Mouse (Mus musculus) G1E (cell line): ENCODE measurements around the gene Slc5a3. TPM values are rescaled to one million over a fixed set of nuclear protein-coding genes. Genes with fewer than 3 reads are reported as not detected.

ENCODE experiments used
- ATAC-seq: 2 replicates; pipeline ENCODE4 v1.8.0; 2016; ENCODE audit warnings: mild to moderate bottlenecking; ENCODE audit not compliant: insufficient number of reproducible peaks, poor library complexity, low FRiP score, severe bottlenecking; ENCODE audit errors: extremely low read depth
- DNase-seq: peaks from one replicate; pipeline ENCODE4 v3.0.0; 2012; ENCODE audit warnings: low spot score
- H3K27me3 ChIP-seq: 2 replicates; pipeline ENCODE4 v1.6.1; 2012; ENCODE audit warnings: mild to moderate bottlenecking, low read length, inconsistent platforms; ENCODE audit not compliant: insufficient read depth
- H3K36me3 ChIP-seq: replicated peaks from 2 replicates; pipeline ENCODE3; 2012; ENCODE audit warnings: mild to moderate bottlenecking, inconsistent platforms
- H3K4me1 ChIP-seq: 2 replicates; pipeline ENCODE4 v1.6.1; 2012; ENCODE audit warnings: low read depth, low read length, inconsistent platforms, mixed read lengths; ENCODE audit not compliant: insufficient read depth
- H3K4me3 ChIP-seq: 2 replicates; pipeline ENCODE4 v1.5.1; 2012; ENCODE audit warnings: low read depth, mild to moderate bottlenecking, inconsistent platforms, low read length, moderate library complexity, mixed read lengths
- H3K9me3 ChIP-seq: replicated peaks from 2 replicates; pipeline ENCODE4 v1.6.1; 2012; ENCODE audit warnings: inconsistent platforms
- CTCF ChIP-seq: IDR thresholded peaks from 2 replicates; pipeline ENCODE4 v1.5.1; 2012; ENCODE audit warnings: low read depth, low read length, inconsistent platforms, mixed read lengths
- GATA1 ChIP-seq: IDR thresholded peaks from 2 replicates; pipeline ENCODE4 v1.6.1; 2012; ENCODE audit warnings: borderline replicate concordance, low read length, inconsistent platforms, mixed read lengths
- GATA2 ChIP-seq: IDR thresholded peaks from 2 replicates; pipeline ENCODE4 v1.6.1; 2012; ENCODE audit warnings: low read depth, low read length, inconsistent platforms, borderline replicate concordance
- POLR2AphosphoS5 ChIP-seq: IDR thresholded peaks from 2 replicates; pipeline ENCODE4 v1.6.1; 2012; ENCODE audit warnings: low read depth, low read length, inconsistent platforms; ENCODE audit not compliant: insufficient replicate concordance
- TAL1 ChIP-seq: conservative IDR thresholded peaks from 2 replicates; pipeline ENCODE4 v1.6.1; 2012; ENCODE audit warnings: low read depth, low read length, inconsistent platforms, mixed read lengths
- polyA plus RNA-seq: library from polyadenylated mRNA; stranded (reverse); fragments of >175 nt; gene quantifications from 2 replicates; pipeline ENCODE4 v1.2.3, GENCODE M21; 2012
- total RNA-seq, 2 experiments: library from RNA; stranded (forward) in 1 of 2; stranded (reverse) in 1 of 2; fragments of 200-1000 nt in 1 of 2; fragments of >200 nt in 1 of 2; fragmentation: Nextera tagmentation in 1 of 2; gene quantifications; 2 replicates each; pipeline ENCODE4 v1.2.3; 2014 to 2017

The Slc5a3 gene
- total and polyA plus RNA-seq, 3 experiments, result 0.09 to 3.6 (median 3.1) TPM

DNA sequence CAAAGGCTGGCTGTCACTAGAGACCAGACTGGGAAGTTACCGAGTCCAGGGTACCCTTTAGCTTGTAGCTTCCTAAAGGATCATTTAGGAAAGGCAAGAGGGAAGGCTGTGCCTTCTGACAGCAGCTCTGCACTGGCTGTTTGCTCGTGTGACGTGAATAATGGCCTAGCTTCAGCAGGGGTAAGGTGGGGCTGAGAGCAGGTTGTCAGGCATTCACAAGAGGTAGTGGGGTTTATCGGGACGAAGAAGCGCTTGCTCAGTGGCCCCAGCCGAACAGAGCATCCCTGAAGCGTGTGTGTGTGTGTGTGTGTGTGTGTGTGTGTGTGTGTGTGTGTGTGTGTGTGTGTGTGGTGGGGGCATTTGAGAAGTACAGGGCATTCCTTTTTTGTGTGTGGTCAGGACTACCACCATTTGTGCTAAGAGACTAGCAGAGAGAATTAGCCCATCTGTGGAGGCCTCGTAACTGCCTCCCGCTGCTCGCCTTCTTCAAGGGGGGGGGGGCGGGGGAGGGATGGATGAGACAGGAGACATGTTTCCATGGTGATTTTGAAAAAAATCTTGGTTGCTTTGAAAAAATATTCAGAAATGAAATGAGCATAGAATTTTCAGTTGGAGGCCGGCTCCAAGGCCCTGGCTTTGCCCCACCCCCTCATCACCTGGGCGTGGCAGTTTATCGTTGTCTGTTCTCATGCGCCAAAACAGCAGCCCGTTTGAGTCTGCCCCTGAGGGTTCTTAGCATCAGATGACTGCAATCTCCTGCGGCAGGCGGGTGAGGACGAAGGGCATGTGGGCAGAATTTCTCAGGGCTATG is 57.7 kb downstream of the Slc5a3 start:
- no peak for ATAC-seq

DNA sequence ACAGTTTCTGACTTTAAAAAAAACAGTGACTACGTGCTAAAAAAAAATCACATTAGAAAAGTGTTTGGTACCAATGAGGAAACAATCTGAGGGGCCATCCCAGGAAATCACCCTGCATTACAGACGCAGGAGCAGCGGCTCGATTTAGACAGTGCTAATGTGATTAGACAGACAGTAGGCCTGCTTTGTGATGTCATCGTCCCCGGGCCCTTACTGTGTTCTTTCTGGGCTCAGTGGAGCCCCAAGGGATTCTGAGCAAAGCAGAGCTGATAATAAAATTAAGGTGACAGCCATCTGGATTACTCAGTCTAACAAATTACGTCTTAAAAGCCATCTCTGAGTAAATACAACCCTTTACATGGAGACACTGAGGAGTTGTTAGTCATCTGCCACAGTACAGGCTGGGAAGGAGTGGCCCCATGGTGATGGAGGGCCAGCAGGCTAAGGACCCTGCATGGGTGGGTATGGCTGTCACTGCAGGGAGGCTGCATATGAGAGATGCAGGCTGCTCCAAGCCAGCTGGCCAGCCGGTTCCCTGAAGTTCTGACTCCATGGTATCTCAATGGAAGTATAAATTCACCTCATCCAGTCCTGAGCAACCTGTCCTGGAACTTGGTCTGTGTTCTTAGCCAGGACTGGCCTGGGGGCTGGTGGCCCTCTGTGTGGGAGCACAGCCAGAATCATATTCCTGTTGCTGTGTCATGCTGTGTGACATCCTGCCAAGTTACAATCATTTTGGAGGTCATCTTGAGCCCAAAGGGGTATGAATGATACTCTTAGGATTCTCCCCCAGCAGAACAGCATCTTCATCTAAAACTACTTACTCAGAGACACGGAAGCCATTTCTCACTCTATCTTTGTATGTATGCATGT is 59.5 kb downstream of the Slc5a3 start:
- TF ChIP-seq GATA2 (no peak), POLR2AphosphoS5 (no peak), TAL1 (no peak), GATA1 (no peak), CTCF (no peak)
- Histone ChIP-seq H3K4me3 (no peak overlapping the region), H3K27me3 (no peaks in the 10 kb centered on the region), H3K4me1 (peaks cover 5% of the 10 kb centered on the region), H3K9me3 (no peaks in the 10 kb centered on the region), H3K36me3 (peaks cover 12% of the 10 kb centered on the region)
- ATAC-seq (no peak), DNase-seq (no peak)

More for the DNA sequence above, 57.7 kb downstream of the Slc5a3 start:
- Histone ChIP-seq H3K36me3 (peaks cover 28% of the 10 kb centered on the region), H3K4me1 (peaks cover 5% of the 10 kb centered on the region), H3K9me3 (no peaks in the 10 kb centered on the region), H3K4me3 (no peak overlapping the region; the same call in 1 of the 2 replicates), H3K27me3 (no peaks in the 10 kb centered on the region)
- no peak for DNase-seq
- TF ChIP-seq CTCF (no peak), GATA1 (no peak), GATA2 (no peak), POLR2AphosphoS5 (no peak), TAL1 (no peak)

- Histone ChIP-seq H3K4me1 (peaks cover 5% of the 10 kb centered on the region), H3K9me3 (no peaks in the 10 kb centered on the region), H3K4me3 (no peak overlapping the region), H3K27me3 (peaks cover 3% of the 10 kb centered on the region; the same call in 1 of the 2 replicates), H3K36me3 (peaks cover under 1% of the 10 kb centered on the region)
- TF ChIP-seq GATA2 (no peak), GATA1 (no peak), TAL1 (no peak), CTCF (no peak), POLR2AphosphoS5 (no peak)
- DNase-seq (no peak), ATAC-seq (no peak)
These were observed 60.9 kb downstream of the Slc5a3 start for GRCm38 (mm10) chr16:92119013-92119515.

DNA sequence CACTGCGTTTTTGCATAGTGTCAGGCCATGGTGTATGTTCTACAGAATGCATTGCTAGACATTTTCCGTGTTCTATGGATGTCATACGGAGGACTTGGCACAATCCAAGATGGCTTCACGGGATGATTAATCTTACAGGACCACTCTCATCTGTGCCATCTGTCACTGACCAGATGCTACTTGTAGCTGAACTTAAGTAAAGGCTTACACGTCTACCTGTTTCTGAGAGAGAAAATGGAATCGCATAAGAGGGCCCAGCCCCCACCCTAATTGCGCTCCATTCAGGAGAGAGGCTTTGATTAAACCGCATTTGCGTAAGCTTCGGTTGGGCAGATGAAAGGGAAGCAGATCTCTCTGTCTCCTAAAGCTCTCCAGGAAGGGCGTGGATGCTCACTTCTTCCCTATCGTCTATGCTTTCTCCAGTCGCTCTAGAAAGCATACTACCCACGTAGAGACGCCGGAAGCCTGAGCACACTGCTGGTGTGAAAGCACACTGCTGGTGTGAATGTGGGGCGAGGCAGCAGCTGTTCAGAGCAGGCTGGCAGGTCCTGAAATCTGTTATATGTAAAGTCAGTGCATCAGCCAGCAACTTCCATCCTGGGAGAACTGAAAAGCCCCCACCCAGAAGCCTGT is 62.9 kb downstream of the Slc5a3 start:
- no peak for TF ChIP-seq POLR2AphosphoS5
- no peak for TF ChIP-seq GATA2
- no peak for TF ChIP-seq CTCF
- no peak for TF ChIP-seq GATA1
- no peak for TF ChIP-seq TAL1
- H3K27me3 ChIP-seq, result peaks cover 6% of the 10 kb centered on the region; the same call in 1 of the 2 replicates
- DNase-seq, result no peak
- no peaks in the 10 kb centered on the region for H3K36me3 ChIP-seq
- H3K9me3 ChIP-seq, result 0 out of 2 replicates have a peak, but pooled peaks cover 2% of the 10 kb centered on the region
- H3K4me3 ChIP-seq, result no peak overlapping the region
- ATAC-seq, result no peak
- H3K4me1 ChIP-seq, result peaks cover 3% of the 10 kb centered on the region; the same call in 1 of the 2 replicates

- TF ChIP-seq GATA1 (no peak), TAL1 (no peak), CTCF (no peak), POLR2AphosphoS5 (no peak), GATA2 (no peak)
- peaks cover 13% of the 10 kb centered on the region; the same call in 1 of the 2 replicates for H3K27me3 ChIP-seq
- ATAC-seq (no peak), DNase-seq (no peak)
- H3K9me3 ChIP-seq, result 0 out of 2 replicates have a peak, but pooled peaks cover 2% of the 10 kb centered on the region
- no peaks in the 10 kb centered on the region for H3K36me3 ChIP-seq
- H3K4me1 ChIP-seq, result no peaks in the 10 kb centered on the region
- H3K4me3 ChIP-seq, result no peak overlapping the region
These were observed 69.1 kb downstream of the Slc5a3 start for GRCm38 (mm10) chr16:92127226-92127625.

DNA sequence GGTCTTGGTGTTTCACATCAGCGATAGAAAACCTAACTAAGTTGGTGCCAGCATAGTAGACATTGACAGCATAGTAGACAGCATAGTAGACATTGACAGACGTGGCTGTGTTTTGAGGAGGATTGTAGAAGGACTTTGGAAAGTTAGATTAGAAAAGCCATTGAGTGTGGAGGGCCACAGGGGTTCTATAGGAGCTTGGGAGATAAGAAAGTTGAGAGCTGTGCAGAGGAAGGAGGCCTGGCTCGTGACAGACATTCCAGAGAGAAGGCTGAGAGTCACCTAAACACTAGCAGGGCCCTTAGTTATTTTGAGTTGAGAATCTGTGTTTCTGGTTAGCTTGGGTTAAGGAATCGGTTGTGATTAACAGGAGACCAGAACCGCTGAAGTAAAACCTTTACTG is 69.5 kb downstream of the Slc5a3 start:
- no peaks in the 10 kb centered on the region for H3K4me1 ChIP-seq
- DNase-seq (no peak), ATAC-seq (no peak)
- no peak overlapping the region for H3K4me3 ChIP-seq
- TF ChIP-seq CTCF (no peak), POLR2AphosphoS5 (no peak), GATA2 (no peak), TAL1 (no peak), GATA1 (no peak)
- 0 out of 2 replicates have a peak, but pooled peaks cover 2% of the 10 kb centered on the region for H3K9me3 ChIP-seq
- H3K36me3 ChIP-seq, result no peaks in the 10 kb centered on the region
- peaks cover 13% of the 10 kb centered on the region; the same call in 1 of the 2 replicates for H3K27me3 ChIP-seq
